Mouse (Mus musculus) myocyte (in vitro differentiated cells): ENCODE results near the gene Rgs3. TPM values are rescaled to one million over a fixed set of nuclear protein-coding genes. Genes with fewer than 3 reads are reported as not detected.

Experiments
- H3K27me3 ChIP-seq: one replicate; pipeline ENCODE4 v1.6.1; 2011; ENCODE audit not compliant: control insufficient read depth, insufficient read depth, insufficient read length
- H3K36me3 ChIP-seq: one replicate; pipeline ENCODE4 v1.6.1; 2011; ENCODE audit not compliant: control insufficient read depth, insufficient read depth
- H3K4me2 ChIP-seq: one replicate; pipeline ENCODE4 v1.6.1; 2011; ENCODE audit warnings: low read depth, control low read depth
- H3K4me3 ChIP-seq: one replicate; pipeline ENCODE4 v1.5.1; 2011; ENCODE audit warnings: mild to moderate bottlenecking, control low read depth, moderate library complexity
- H3K79me2 ChIP-seq: one replicate; pipeline ENCODE4 v1.6.1; 2011; ENCODE audit not compliant: control insufficient read depth, insufficient read depth
- H3ac ChIP-seq: one replicate; pipeline ENCODE4 v1.6.1; 2011; ENCODE audit not compliant: control insufficient read depth, insufficient read length
- CEBPB ChIP-seq: IDR thresholded peaks from 2 replicates; pipeline ENCODE4 v1.6.1; 2011; ENCODE audit warnings: mild to moderate bottlenecking, moderate library complexity; ENCODE audit not compliant: poor library complexity, insufficient read depth, severe bottlenecking
- E2F4 ChIP-seq: IDR thresholded peaks from one replicate; pipeline ENCODE4 v1.6.1; 2011; ENCODE audit warnings: mild to moderate bottlenecking, control low read depth, moderate library complexity; ENCODE audit not compliant: insufficient read depth
- MAX ChIP-seq: IDR thresholded peaks from one replicate; pipeline ENCODE4 v1.6.1; 2011; ENCODE audit warnings: low read depth, mild to moderate bottlenecking, control low read depth
- MYOD1 ChIP-seq, 3 experiments: IDR thresholded peaks; one replicate each; pipeline ENCODE4 v1.6.1; 2011; ENCODE audit warnings: control low read depth in 2 of 3, low read depth in 2 of 3, mild to moderate bottlenecking in 2 of 3, moderate library complexity in 1 of 3; ENCODE audit not compliant: insufficient read length in 2 of 3, control insufficient read depth in 1 of 3
- MYOG ChIP-seq, 3 experiments: IDR thresholded peaks; one replicate each; pipeline ENCODE4 v1.6.1; 2011; ENCODE audit warnings: control low read depth in 2 of 3, low read depth in 2 of 3, mild to moderate bottlenecking in 2 of 3; ENCODE audit not compliant: insufficient read length in 2 of 3, control insufficient read depth in 1 of 3, insufficient read depth in 1 of 3
- POLR2A ChIP-seq: IDR thresholded peaks from one replicate; pipeline ENCODE4 v1.6.1; 2011; ENCODE audit warnings: low read depth, mild to moderate bottlenecking, control low read depth, moderate library complexity; ENCODE audit not compliant: insufficient read length
- POLR2AphosphoS2 ChIP-seq: IDR thresholded peaks from one replicate; pipeline ENCODE4 v1.6.1; 2011; ENCODE audit warnings: low read depth, control low read depth; ENCODE audit not compliant: insufficient read length
- REST ChIP-seq: IDR thresholded peaks from one replicate; pipeline ENCODE4 v1.6.1; 2011; ENCODE audit warnings: mild to moderate bottlenecking, control low read depth, moderate library complexity; ENCODE audit not compliant: insufficient read depth, insufficient read length
- SRF ChIP-seq: IDR thresholded peaks from one replicate; pipeline ENCODE4 v1.6.1; 2011; ENCODE audit warnings: low read depth; ENCODE audit not compliant: control insufficient read depth, insufficient read length
- TCF12 ChIP-seq: IDR thresholded peaks from one replicate; pipeline ENCODE4 v1.6.1; 2011; ENCODE audit warnings: mild to moderate bottlenecking, control low read depth; ENCODE audit not compliant: poor library complexity, insufficient read depth, severe bottlenecking
- TCF3 ChIP-seq: IDR thresholded peaks from one replicate; pipeline ENCODE4 v1.6.1; 2011; ENCODE audit warnings: low read depth, control low read depth; ENCODE audit not compliant: insufficient read length
- USF1 ChIP-seq: IDR thresholded peaks from one replicate; pipeline ENCODE4 v1.6.1; 2011; ENCODE audit warnings: low read depth, mild to moderate bottlenecking, control low read depth, moderate library complexity
- polyA plus RNA-seq: library from polyadenylated mRNA; unstranded; fragments of >200 nt; fragmentation: generic; extraction: Trizol; gene quantifications from one replicate; pipeline ENCODE4 v1.2.1, GENCODE M21; 2012; ENCODE audit warnings: missing spikeins

Rgs3 gene
- polyA plus RNA-seq, 1 experiment, result 40.4 TPM

DNA sequence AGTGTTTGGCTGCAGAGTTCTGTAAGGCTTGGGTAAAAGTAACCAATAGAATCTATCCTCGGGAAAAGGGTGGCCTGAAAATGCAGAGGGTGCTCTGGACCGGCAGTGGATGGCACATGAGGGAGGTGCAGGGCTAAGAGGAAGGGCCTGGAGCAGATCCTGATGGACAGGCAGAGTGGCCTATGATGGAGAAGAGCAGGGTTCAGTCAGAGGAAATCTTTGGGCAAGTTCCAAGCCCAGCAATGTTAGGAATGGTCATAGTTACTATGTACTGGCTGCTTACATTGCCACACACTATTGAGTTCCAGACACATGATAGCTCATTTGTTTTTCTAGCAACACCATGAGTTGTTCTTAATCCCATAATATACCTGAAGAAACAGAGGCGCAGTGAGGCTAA lies 124.7 kb downstream of the Rgs3 start:
- Histone ChIP-seq H3K36me3 (no peaks in the 10 kb centered on the region), H3K79me2 (peaks cover 3% of the 10 kb centered on the region), H3K27me3 (no peaks in the 10 kb centered on the region), H3K4me3 (no peak overlapping the region), H3ac (no peak overlapping the region), H3K4me2 (no peak overlapping the region)
- TF ChIP-seq TCF3 (no peak), E2F4 (no peak), CEBPB (no peak), POLR2A (no peak), MAX (no peak), SRF (no peak), POLR2AphosphoS2 (no peak), USF1 (no peak)

- TF ChIP-seq CEBPB (no peak), MYOG (IDR thresholded peaks at IDR 0.05; ENCODE audit: control insufficient read depth in 1 of 3, insufficient read depth in 1 of 3, insufficient read length in 2 of 3, low read depth in 2 of 3) (peak in 1 of 3 experiments; percentile 31), MYOD1 (IDR thresholded peaks at IDR 0.05; ENCODE audit: control insufficient read depth in 1 of 3, insufficient read length in 2 of 3, low read depth in 2 of 3) (peak in 2 of 3 experiments; percentile 56 to 66)
- Histone ChIP-seq H3K36me3 (no peaks in the 10 kb centered on the region), H3K4me3 (no peak overlapping the region), H3K4me2 (no peak overlapping the region), H3K79me2 (peaks cover 3% of the 10 kb centered on the region), H3K27me3 (no peaks in the 10 kb centered on the region), H3ac (no peak overlapping the region)
Observed at GRCm38 (mm10) chr4:62685268-62685667, 125.6 kb downstream of the Rgs3 start.

GRCm38 (mm10) chr4:62686769-62687168 lies 127.1 kb downstream of the Rgs3 start:
- no peak overlapping the region for H3K4me3 ChIP-seq
- no peak for TF ChIP-seq USF1
- no peak for TF ChIP-seq E2F4
- TF ChIP-seq TCF12, result no peak
- TF ChIP-seq TCF3, result no peak
- TF ChIP-seq MYOG (IDR thresholded peaks at IDR 0.05; ENCODE audit: control insufficient read depth in 1 of 3, insufficient read depth in 1 of 3, insufficient read length in 2 of 3, low read depth in 2 of 3), result no peak
- peaks cover 3% of the 10 kb centered on the region for H3K79me2 ChIP-seq
- no peaks in the 10 kb centered on the region for H3K27me3 ChIP-seq
- H3ac ChIP-seq, result no peak overlapping the region
- no peak overlapping the region for H3K4me2 ChIP-seq
- H3K36me3 ChIP-seq, result no peaks in the 10 kb centered on the region

DNA sequence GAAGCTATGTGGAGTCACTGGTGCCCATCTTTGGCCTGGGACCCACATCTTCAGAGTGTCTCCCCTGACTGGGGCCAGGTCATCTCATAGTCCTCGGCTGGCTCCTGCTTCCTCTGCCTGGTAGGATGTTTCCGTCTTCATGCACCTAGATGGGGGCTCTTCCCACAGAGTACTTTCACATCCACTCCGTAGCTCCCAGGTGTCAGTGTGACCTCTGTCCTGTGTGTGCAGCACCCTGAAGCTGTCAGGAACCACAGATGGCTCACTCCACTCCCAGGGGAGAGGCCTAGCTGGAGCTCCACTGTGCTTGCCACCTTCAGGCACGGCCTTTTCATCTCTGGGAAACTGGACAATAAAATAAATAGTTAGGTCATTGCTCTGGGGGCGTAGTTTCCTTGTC lies 128.5 kb downstream of the Rgs3 start:
- no peak overlapping the region for H3K4me2 ChIP-seq
- H3K27me3 ChIP-seq, result no peaks in the 10 kb centered on the region
- peaks cover 3% of the 10 kb centered on the region for H3K79me2 ChIP-seq
- TF ChIP-seq MYOG (IDR thresholded peaks at IDR 0.05; ENCODE audit: control insufficient read depth in 1 of 3, insufficient read depth in 1 of 3, insufficient read length in 2 of 3, low read depth in 2 of 3) (no peak), REST (no peak)
- no peak overlapping the region for H3ac ChIP-seq
- H3K36me3 ChIP-seq, result no peaks in the 10 kb centered on the region
- no peak overlapping the region for H3K4me3 ChIP-seq

- no peaks in the 10 kb centered on the region for H3K27me3 ChIP-seq
- TF ChIP-seq TCF3 (no peak), REST (no peak), SRF (no peak), MAX (no peak), MYOG (IDR thresholded peaks at IDR 0.05; ENCODE audit: control insufficient read depth in 1 of 3, insufficient read depth in 1 of 3, insufficient read length in 2 of 3, low read depth in 2 of 3) (no peak), MYOD1 (IDR thresholded peaks at IDR 0.05; ENCODE audit: control insufficient read depth in 1 of 3, insufficient read length in 2 of 3, low read depth in 2 of 3) (no peak), USF1 (no peak), POLR2AphosphoS2 (no peak), POLR2A (no peak), CEBPB (no peak), E2F4 (no peak)
- H3ac ChIP-seq, result no peak overlapping the region
- no peaks in the 10 kb centered on the region for H3K36me3 ChIP-seq
- no peak overlapping the region for H3K4me3 ChIP-seq
- H3K4me2 ChIP-seq, result no peak overlapping the region
- H3K79me2 ChIP-seq, result no peaks in the 10 kb centered on the region
Observed at GRCm38 (mm10) chr4:62690997-62691396, 131.3 kb downstream of the Rgs3 start.

- Histone ChIP-seq H3K36me3 (no peaks in the 10 kb centered on the region), H3ac (no peak overlapping the region), H3K4me3 (no peak overlapping the region), H3K4me2 (no peak overlapping the region), H3K27me3 (no peaks in the 10 kb centered on the region), H3K79me2 (no peaks in the 10 kb centered on the region)
- TF ChIP-seq CEBPB (no peak), TCF3 (no peak), SRF (no peak), E2F4 (no peak), TCF12 (no peak), POLR2AphosphoS2 (no peak), USF1 (no peak)
Observed at GRCm38 (mm10) chr4:62691625-62692024, 132.0 kb downstream of the Rgs3 start.
